ENCODE assay signal across 11 mouse cellular contexts in the genomic region with DNA sequence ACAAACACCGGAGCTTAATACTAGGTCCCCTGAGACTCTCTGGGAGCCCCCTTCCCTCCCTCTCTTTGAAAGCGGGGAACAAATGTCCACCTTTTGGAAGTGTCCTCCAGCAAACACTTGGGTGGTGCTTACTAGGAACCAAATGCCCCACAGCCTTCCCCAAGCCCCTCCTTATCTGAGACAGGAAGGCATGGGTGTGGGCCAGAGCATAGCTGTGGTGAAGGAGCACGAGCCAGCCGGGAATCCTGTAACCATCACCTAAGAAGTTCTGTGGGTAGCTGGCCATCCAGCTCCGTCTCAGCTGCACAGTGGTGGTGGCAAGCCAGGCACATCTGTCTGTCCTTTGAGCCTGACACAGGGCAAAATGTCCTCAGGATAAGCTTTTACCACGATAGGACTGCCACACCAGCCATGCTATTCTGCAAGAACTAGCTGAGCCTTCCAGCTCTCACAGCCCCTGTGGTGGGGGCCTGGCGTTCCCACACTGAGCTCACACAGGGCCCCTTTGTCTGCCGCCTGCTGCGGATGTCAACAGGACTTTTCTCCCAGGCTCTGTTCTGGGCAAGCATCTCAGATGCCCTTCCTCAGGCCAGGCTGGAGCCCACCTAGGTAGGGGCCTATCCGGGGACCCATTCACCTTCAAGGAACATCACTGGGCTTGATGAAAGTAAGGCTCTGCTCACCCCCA. TPM values are rescaled to one million over a fixed set of nuclear protein-coding genes. Genes with fewer than 3 reads are reported as not detected.
DNase-seq lines count a peak whose midpoint lies in the region; ATAC-seq and TF ChIP-seq lines count a peak whose summit lies in the region.
"Had no signal": no experiment of that assay in that cellular context is flagged by ENCODE, and none has a peak within 500 bp of the region (broad histone marks: within the 10 kb centered on the region; RNA-seq: fewer than 3 reads in every experiment).

No protein-coding gene starts in this region.

- peak overlapping the region; percentile 91 for H3K27ac ChIP-seq in layer of hippocampus, adult 2 months
- H3K27ac ChIP-seq in embryonic facial prominence, embryonic 11.5 days (replicated peaks; ENCODE audit: low read depth, low read length): peak overlapping the region; percentile 20
- H3K27ac ChIP-seq in forebrain, embryonic 16.5 days (ENCODE audit: low read length): peak overlapping the region; percentile 64
- H3K27ac ChIP-seq in midbrain, embryonic 10.5 days (replicated peaks): peak overlapping the region; percentile 96
- H3K27ac ChIP-seq: liver, embryonic 13.5 days had no signal

- H3K4me2 ChIP-seq in embryonic facial prominence, embryonic 11.5 days (ENCODE audit: low read depth, low read length): no peak overlapping the region
- H3K4me2 ChIP-seq in forebrain, embryonic 16.5 days (ENCODE audit: low read length): 0 out of 2 replicates have a peak overlapping the region, but pooled peaks have one; percentile 14
- H3K4me2 ChIP-seq: liver, embryonic 13.5 days had no signal

- DNase-seq in layer of hippocampus, adult 2 months (ENCODE audit: low spot score in 2 of 2): peak in 1 of 2 experiments; percentile 51
- DNase-seq in layer of hippocampus, adult 18-20 months (ENCODE audit: low spot score in 2 of 2): no peak
- peak; percentile 29 for DNase-seq in embryonic facial prominence, embryonic 11.5 days (ENCODE audit: low spot score)
- DNase-seq in midbrain, embryonic 10.5 days (ENCODE audit: low spot score): peak; percentile 38
- no peak for DNase-seq in spleen, adult 12 weeks (ENCODE audit: low spot score)
- DNase-seq in ovary, adult 18-20 months (ENCODE audit: low spot score): no peak
- no peak for DNase-seq in thymus, postnatal 10 days (ENCODE audit: low spot score in 2 of 2)
- DNase-seq: liver, embryonic 13.5 days had no signal

- H3K4me3 ChIP-seq in layer of hippocampus, adult 2 months: peak overlapping the region; percentile 18; the same call in 1 of the 2 replicates
- H3K4me3 ChIP-seq in embryonic facial prominence, embryonic 11.5 days (ENCODE audit: low read depth, low read length): no peak overlapping the region
- no peak overlapping the region for H3K4me3 ChIP-seq in forebrain, embryonic 16.5 days (replicated peaks; ENCODE audit: low read length)
- H3K4me3 ChIP-seq in midbrain, embryonic 10.5 days: peak overlapping the region; percentile 90
- H3K4me3 ChIP-seq: liver, embryonic 13.5 days had no signal

- H3K9me3 ChIP-seq in embryonic facial prominence, embryonic 11.5 days (replicated peaks; ENCODE audit: control insufficient read depth, low read length): no peaks in the 10 kb centered on the region
- no peaks in the 10 kb centered on the region for H3K9me3 ChIP-seq in forebrain, embryonic 16.5 days (ENCODE audit: control insufficient read depth, low read length)
- no peaks in the 10 kb centered on the region for H3K9me3 ChIP-seq in midbrain, embryonic 10.5 days (replicated peaks)
- H3K9me3 ChIP-seq: liver, embryonic 13.5 days had no signal

- no peak for TF ChIP-seq CTCF in layer of hippocampus, adult 2 months (conservative IDR thresholded peaks at IDR 0.05)

- peaks cover 40% of the 10 kb centered on the region for H3K27me3 ChIP-seq in embryonic facial prominence, embryonic 11.5 days (ENCODE audit: control insufficient read depth, insufficient read depth, low read length)
- H3K27me3 ChIP-seq in forebrain, embryonic 16.5 days (replicated peaks; ENCODE audit: control insufficient read depth, insufficient read depth, low read length): no peaks in the 10 kb centered on the region
- peaks cover 44% of the 10 kb centered on the region for H3K27me3 ChIP-seq in midbrain, embryonic 10.5 days (ENCODE audit: low read depth, poor library complexity, severe bottlenecking)

- no peak overlapping the region for H3K9ac ChIP-seq in embryonic facial prominence, embryonic 11.5 days (replicated peaks; ENCODE audit: low read length)
- peak overlapping the region; percentile 24 for H3K9ac ChIP-seq in forebrain, embryonic 16.5 days (replicated peaks; ENCODE audit: low read depth, low read length)
- H3K9ac ChIP-seq: liver, embryonic 13.5 days had no signal

- no peak for ATAC-seq in embryonic facial prominence, embryonic 11.5 days (replicated peaks; ENCODE audit: insufficient number of reproducible peaks, low FRiP score, low TSS enrichment, low read depth)
- peak; percentile 13; the same call in 1 of the 2 replicates for ATAC-seq in forebrain, embryonic 16.5 days
- ATAC-seq: Patski had no signal

- WGBS in embryonic facial prominence, embryonic 11.5 days: 23% methylated on average over 10 of the region's 10 CpGs
- 10% methylated on average over 10 of the region's 10 CpGs for WGBS in forebrain, embryonic 16.5 days
- WGBS in midbrain, embryonic 10.5 days: 27% methylated on average over 10 of the region's 10 CpGs

- H3K4me1 ChIP-seq in embryonic facial prominence, embryonic 11.5 days (ENCODE audit: control insufficient read depth, insufficient read depth, low read length): peaks cover 10% of the 10 kb centered on the region
- peaks cover 57% of the 10 kb centered on the region for H3K4me1 ChIP-seq in forebrain, embryonic 16.5 days (replicated peaks; ENCODE audit: control insufficient read depth, insufficient read depth, low read length)
- H3K4me1 ChIP-seq in midbrain, embryonic 10.5 days: peaks cover 88% of the 10 kb centered on the region

- no peaks in the 10 kb centered on the region for H3K36me3 ChIP-seq in embryonic facial prominence, embryonic 11.5 days (replicated peaks; ENCODE audit: control insufficient read depth, insufficient read depth, low read depth, low read length)
- no peaks in the 10 kb centered on the region for H3K36me3 ChIP-seq in forebrain, embryonic 16.5 days (ENCODE audit: control insufficient read depth, insufficient read depth)
- H3K36me3 ChIP-seq in midbrain, embryonic 10.5 days: peaks cover 5% of the 10 kb centered on the region
- H3K36me3 ChIP-seq: liver, embryonic 13.5 days had no signal

RNA-seq across cellular contexts. Expression of gene Nrarp, which starts 2.1 kb away (rescaled TPM):
- 10 to 100 TPM; 21.3 to 21.9 TPM for total RNA-seq in layer of hippocampus, adult 2 months (2021)
- total RNA-seq in layer of hippocampus, adult 18-20 months (2021): 10 to 100 TPM; 19.5 to 21.0 TPM
- polyA plus RNA-seq in embryonic facial prominence, embryonic 11.5 days (2014; fragmentation: Nextera tagmentation; extraction: Ambion mirVana): 16.8 and 17.0 TPM in 2 replicates
- polyA plus RNA-seq in forebrain, embryonic 16.5 days (2015; fragmentation: Nextera tagmentation; extraction: Ambion mirVana): 15.8 and 22.0 TPM in 2 replicates
- 65.8 and 74.1 TPM in 2 replicates for polyA plus RNA-seq in midbrain, embryonic 10.5 days (2016; fragmentation: Nextera tagmentation; extraction: Ambion mirVana)

RNA-seq across cellular contexts. Expression of gene Tor4a, which starts 18.3 kb away (rescaled TPM):
- total RNA-seq in layer of hippocampus, adult 2 months (2021): 1 to 10 TPM; 2.2 to 3.0 TPM
- total RNA-seq in layer of hippocampus, adult 18-20 months (2021): 1 to 10 TPM; 1.9 to 2.3 TPM
- 1.9 and 2.6 TPM in 2 replicates for polyA plus RNA-seq in embryonic facial prominence, embryonic 11.5 days (2014; fragmentation: Nextera tagmentation; extraction: Ambion mirVana)
- 0.85 and 1.6 TPM in 2 replicates for polyA plus RNA-seq in forebrain, embryonic 16.5 days (2015; fragmentation: Nextera tagmentation; extraction: Ambion mirVana)
- polyA plus RNA-seq in midbrain, embryonic 10.5 days (2016; fragmentation: Nextera tagmentation; extraction: Ambion mirVana): 1.3 and 1.9 TPM in 2 replicates

RNA-seq across cellular contexts. Expression of gene Nelfb, which starts 32.9 kb away (rescaled TPM):
- 10 to 100 TPM; 57.0 to 58.5 TPM for total RNA-seq in layer of hippocampus, adult 2 months (2021)
- total RNA-seq in layer of hippocampus, adult 18-20 months (2021): 10 to 100 TPM; 56.7 to 60.0 TPM
- 90.5 and 92.2 TPM in 2 replicates for polyA plus RNA-seq in embryonic facial prominence, embryonic 11.5 days (2014; fragmentation: Nextera tagmentation; extraction: Ambion mirVana)
- polyA plus RNA-seq in forebrain, embryonic 16.5 days (2015; fragmentation: Nextera tagmentation; extraction: Ambion mirVana): 91.7 and 101 TPM in 2 replicates
- 131 and 140 TPM in 2 replicates for polyA plus RNA-seq in midbrain, embryonic 10.5 days (2016; fragmentation: Nextera tagmentation; extraction: Ambion mirVana)

RNA-seq across cellular contexts. Expression of gene Stpg3, which starts 36.0 kb away (rescaled TPM):
- under 1 TPM in 1 of 2 experiments, not detected in 1; 0.33 TPM for total RNA-seq in layer of hippocampus, adult 2 months (2021)
- under 1 TPM; 0.18 to 0.25 TPM for total RNA-seq in layer of hippocampus, adult 18-20 months (2021)
- polyA plus RNA-seq in embryonic facial prominence, embryonic 11.5 days (2014; fragmentation: Nextera tagmentation; extraction: Ambion mirVana): not detected in 2 replicates
- polyA plus RNA-seq in forebrain, embryonic 16.5 days (2015; fragmentation: Nextera tagmentation; extraction: Ambion mirVana): not detected in 2 replicates
- polyA plus RNA-seq in midbrain, embryonic 10.5 days (2016; fragmentation: Nextera tagmentation; extraction: Ambion mirVana): not detected in 2 replicates
- polyA plus RNA-seq: liver, embryonic 13.5 days had no signal

RNA-seq across cellular contexts. Expression of gene Fam166a, which starts 40.1 kb away (rescaled TPM):
- total RNA-seq in layer of hippocampus, adult 2 months (2021): not detected
- total RNA-seq in layer of hippocampus, adult 18-20 months (2021): under 1 TPM in 1 of 2 experiments, not detected in 1; 0.69 TPM
- polyA plus RNA-seq in embryonic facial prominence, embryonic 11.5 days (2014; fragmentation: Nextera tagmentation; extraction: Ambion mirVana): 1.4 TPM in 1 of 2 replicates, not detected in the other
- polyA plus RNA-seq in forebrain, embryonic 16.5 days (2015; fragmentation: Nextera tagmentation; extraction: Ambion mirVana): not detected in 2 replicates
- 0.62 TPM in 1 of 2 replicates, not detected in the other for polyA plus RNA-seq in midbrain, embryonic 10.5 days (2016; fragmentation: Nextera tagmentation; extraction: Ambion mirVana)
- polyA plus RNA-seq: liver, embryonic 13.5 days; stomach, embryonic 16.5 days had no signal

Comparison
In these comparisons a context has a peak if more than half of its experiments do, and no peak if none do; other contexts are left out.
1. DNase-seq: peak in embryonic facial prominence, embryonic 11.5 days (single experiment) and midbrain, embryonic 10.5 days (single experiment); none in layer of hippocampus, adult 18-20 months (0 of 2), spleen, adult 12 weeks (single experiment), ovary, adult 18-20 months (single experiment) and thymus, postnatal 10 days (0 of 2).
2. H3K27ac ChIP-seq: peak in every context shown above with its lines; median percentile 96 in midbrain, embryonic 10.5 days; 91 in layer of hippocampus, adult 2 months; 64 in forebrain, embryonic 16.5 days; 20 in embryonic facial prominence, embryonic 11.5 days.
3. H3K4me3 ChIP-seq: peak in layer of hippocampus, adult 2 months (single experiment) and midbrain, embryonic 10.5 days (single experiment); none in embryonic facial prominence, embryonic 11.5 days (single experiment) and forebrain, embryonic 16.5 days (single experiment).